Comparison of ENCODE assay signal across 8 mouse cellular contexts in genomic region chr8:10805405-10806151, GRCm38 (mm10).
DNase-seq lines count a peak whose midpoint lies in the region; ATAC-seq lines count a peak whose summit lies in the region.

No protein-coding gene starts in this region.

- ATAC-seq in heart, embryonic 13.5 days (ENCODE audit: extremely low read depth, insufficient number of reproducible peaks, low FRiP score, low TSS enrichment): no peak
- peak; percentile 55; the same call in 1 of the 2 replicates for ATAC-seq in forebrain, embryonic 13.5 days
- ATAC-seq in kidney, embryonic 16.5 days (ENCODE audit: low FRiP score, low TSS enrichment): no peak
- ATAC-seq in neural tube, embryonic 11.5 days (ENCODE audit: insufficient read depth, low FRiP score, low TSS enrichment): peak; percentile 71
- ATAC-seq in megakaryocyte, adult 5-6 weeks (ENCODE audit: poor library complexity, severe bottlenecking): no peak

- peaks cover 33% of the 10 kb centered on the region for H3K4me1 ChIP-seq in heart, embryonic 13.5 days
- peaks cover 18% of the 10 kb centered on the region for H3K4me1 ChIP-seq in forebrain, embryonic 13.5 days
- H3K4me1 ChIP-seq in kidney, embryonic 16.5 days (ENCODE audit: insufficient read depth, low read length): no peaks in the 10 kb centered on the region
- peaks cover 3% of the 10 kb centered on the region; the same call in 1 of the 2 replicates for H3K4me1 ChIP-seq in neural tube, embryonic 11.5 days (ENCODE audit: control insufficient read depth, insufficient read depth, low read length)

- H3K4me3 ChIP-seq in heart, embryonic 13.5 days: peak overlapping the region; percentile 25
- peak overlapping the region; percentile 3; the same call in 1 of the 2 replicates for H3K4me3 ChIP-seq in forebrain, embryonic 13.5 days
- H3K4me3 ChIP-seq in kidney, embryonic 16.5 days (ENCODE audit: low read length): no peak overlapping the region
- H3K4me3 ChIP-seq in neural tube, embryonic 11.5 days (ENCODE audit: low read depth, low read length): no peak overlapping the region

- WGBS in heart, embryonic 13.5 days: 16% methylated on average over 22 of the region's 25 CpGs
- WGBS in forebrain, embryonic 13.5 days: 1% methylated on average over 22 of the region's 25 CpGs
- WGBS in kidney, embryonic 16.5 days: 11% methylated on average over 23 of the region's 25 CpGs
- 4% methylated on average over 23 of the region's 25 CpGs for WGBS in neural tube, embryonic 11.5 days

- peaks cover 15% of the 10 kb centered on the region; the same call in 1 of the 2 replicates for H3K27me3 ChIP-seq in heart, embryonic 13.5 days (replicated peaks)
- H3K27me3 ChIP-seq in forebrain, embryonic 13.5 days: 0 out of 2 replicates have a peak, but pooled peaks cover 4% of the 10 kb centered on the region
- H3K27me3 ChIP-seq in kidney, embryonic 16.5 days (ENCODE audit: insufficient read depth, low read length): peaks cover 3% of the 10 kb centered on the region; the same call in 1 of the 2 replicates
- no peaks in the 10 kb centered on the region for H3K27me3 ChIP-seq in neural tube, embryonic 11.5 days (ENCODE audit: control insufficient read depth, insufficient read depth, low read length)

- H3K9me3 ChIP-seq in heart, embryonic 13.5 days: no peaks in the 10 kb centered on the region
- no peaks in the 10 kb centered on the region for H3K9me3 ChIP-seq in forebrain, embryonic 13.5 days (replicated peaks)
- H3K9me3 ChIP-seq in kidney, embryonic 16.5 days (ENCODE audit: low read length): no peaks in the 10 kb centered on the region
- no peaks in the 10 kb centered on the region for H3K9me3 ChIP-seq in neural tube, embryonic 11.5 days (ENCODE audit: control insufficient read depth, low read length)

- DNase-seq in heart, postnatal 36 days: no peak
- DNase-seq in neural tube, embryonic 11.5 days (ENCODE audit: low spot score): peak; percentile 62
- no peak for DNase-seq in adrenal gland, postnatal 14 days
- no peak for DNase-seq in thymus, postnatal 36 days

- H3K27ac ChIP-seq in heart, embryonic 13.5 days (replicated peaks): no peak overlapping the region
- H3K27ac ChIP-seq in forebrain, embryonic 13.5 days: no peak overlapping the region
- H3K27ac ChIP-seq in kidney, embryonic 16.5 days (ENCODE audit: low read length): no peak overlapping the region
- H3K27ac ChIP-seq in neural tube, embryonic 11.5 days (ENCODE audit: low read depth, low read length): no peak overlapping the region

- peak overlapping the region; percentile 57 for H3K4me2 ChIP-seq in heart, embryonic 13.5 days
- peak overlapping the region; percentile 47 for H3K4me2 ChIP-seq in forebrain, embryonic 13.5 days
- peak overlapping the region; percentile 32; the same call in 1 of the 2 replicates for H3K4me2 ChIP-seq in kidney, embryonic 16.5 days (replicated peaks; ENCODE audit: low read depth, low read length)
- H3K4me2 ChIP-seq in neural tube, embryonic 11.5 days (ENCODE audit: low read depth): peak overlapping the region; percentile 30

- peak overlapping the region; percentile 54; the same call in 1 of the 2 replicates for H3K9ac ChIP-seq in heart, embryonic 13.5 days
- peak overlapping the region; percentile 35; the same call in 1 of the 2 replicates for H3K9ac ChIP-seq in forebrain, embryonic 13.5 days
- 0 out of 2 replicates have a peak overlapping the region, but pooled peaks have one; percentile 31 for H3K9ac ChIP-seq in kidney, embryonic 16.5 days (replicated peaks; ENCODE audit: low read length)
- peak overlapping the region; percentile 12; the same call in 1 of the 2 replicates for H3K9ac ChIP-seq in neural tube, embryonic 11.5 days (ENCODE audit: low read length)

- no peaks in the 10 kb centered on the region for H3K36me3 ChIP-seq in heart, embryonic 13.5 days
- no peaks in the 10 kb centered on the region for H3K36me3 ChIP-seq in forebrain, embryonic 13.5 days (ENCODE audit: poor library complexity, severe bottlenecking)
- no peaks in the 10 kb centered on the region for H3K36me3 ChIP-seq in kidney, embryonic 16.5 days (ENCODE audit: insufficient read depth, low read length)
- no peaks in the 10 kb centered on the region for H3K36me3 ChIP-seq in neural tube, embryonic 11.5 days (ENCODE audit: control insufficient read depth, insufficient read depth, low read length)

- intact Hi-C loops in heart, postnatal 36 days (cut with DNase I): no loop called here

Comparison
In these comparisons a context has a peak if more than half of its experiments do, and no peak if none do; other contexts are left out.
1. ATAC-seq: peak in forebrain, embryonic 13.5 days (single experiment) and neural tube, embryonic 11.5 days (single experiment); none in heart, embryonic 13.5 days (single experiment), kidney, embryonic 16.5 days (single experiment) and megakaryocyte, adult 5-6 weeks (single experiment).
2. H3K4me3 ChIP-seq: peak in heart, embryonic 13.5 days (single experiment) and forebrain, embryonic 13.5 days (single experiment); none in kidney, embryonic 16.5 days (single experiment) and neural tube, embryonic 11.5 days (single experiment).
3. Peak in every context shown above with its lines, with median percentiles within 50 percentile points of each other: H3K4me2 ChIP-seq and H3K9ac ChIP-seq.